Mouse (Mus musculus) erythroblast, embryonic 14.5 days (primary cell): ENCODE data around the gene Ltbr.

Experiments
- GATA1 ChIP-seq: IDR thresholded peaks from 2 replicates; pipeline ENCODE4 v1.6.1; 2012; ENCODE audit warnings: low read length, inconsistent platforms, mixed read lengths
- TAL1 ChIP-seq: IDR thresholded peaks from 3 replicates; pipeline ENCODE4 v1.6.1; 2012; ENCODE audit warnings: low read length, inconsistent platforms, mixed read lengths

DNA sequence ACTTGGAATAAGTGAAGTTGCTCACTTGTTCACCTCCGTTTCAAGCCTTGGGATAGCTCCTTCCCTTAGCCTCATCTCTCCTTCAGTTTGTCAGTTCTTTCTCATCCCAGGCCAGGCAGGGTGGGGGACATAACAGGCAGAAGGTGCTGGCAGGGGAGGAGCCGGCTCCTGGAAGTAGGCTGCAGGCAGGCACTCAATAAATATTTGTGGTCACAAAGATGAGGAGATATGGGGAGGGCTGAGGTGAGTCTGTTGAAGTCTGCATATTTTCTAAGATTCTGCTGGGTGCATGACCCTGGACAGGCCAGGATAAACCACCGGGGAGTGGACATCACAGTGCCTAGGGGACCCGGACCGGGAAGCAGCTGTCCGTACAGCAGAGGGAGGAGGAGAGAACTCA, 9.9 kb upstream of the Ltbr start:
- TF ChIP-seq GATA1 (no peak), TAL1 (no peak)
